Mouse (Mus musculus): ENCODE results near the gene Pfpl.

Pfpl gene

DNA sequence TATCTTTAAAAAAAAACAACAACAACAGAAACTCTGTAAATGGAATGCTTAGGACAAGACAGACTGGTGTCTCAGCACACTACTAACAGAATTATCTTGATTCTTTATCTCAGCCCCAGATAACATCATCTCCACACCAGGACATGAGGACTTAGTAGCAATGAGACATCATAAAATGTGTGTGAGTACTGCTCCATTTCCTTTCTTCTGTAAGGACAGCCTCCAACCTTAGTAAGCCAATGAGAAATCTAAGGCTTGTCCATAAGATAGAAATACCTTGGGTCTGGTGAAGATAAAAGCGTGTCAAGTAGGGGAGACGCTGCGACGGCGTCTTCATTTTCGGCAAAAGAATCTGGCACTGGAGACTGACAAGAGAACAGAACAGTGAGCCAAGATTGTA is at the start of gene Pfpl:
Gene Pfpl (plus strand): TSS at position 301 of the 400 bp plus-strand sequence.
- ATAC-seq (ENCODE audit: low TSS enrichment): no peak

- no peak for ATAC-seq (ENCODE audit: low TSS enrichment)
Measured at GRCm38 (mm10) chr19:12386979-12387378, 40.7 kb upstream of the Pfpl start, which contains the start of gene Olfr1440. Gene Olfr1440, plus strand, starts transcription at chr19:12387279.

GRCm38 (mm10) chr19:12413737-12414136 is 14.0 kb upstream of the Pfpl start:
- ATAC-seq (ENCODE audit: low TSS enrichment): peak; percentile 95

DNA sequence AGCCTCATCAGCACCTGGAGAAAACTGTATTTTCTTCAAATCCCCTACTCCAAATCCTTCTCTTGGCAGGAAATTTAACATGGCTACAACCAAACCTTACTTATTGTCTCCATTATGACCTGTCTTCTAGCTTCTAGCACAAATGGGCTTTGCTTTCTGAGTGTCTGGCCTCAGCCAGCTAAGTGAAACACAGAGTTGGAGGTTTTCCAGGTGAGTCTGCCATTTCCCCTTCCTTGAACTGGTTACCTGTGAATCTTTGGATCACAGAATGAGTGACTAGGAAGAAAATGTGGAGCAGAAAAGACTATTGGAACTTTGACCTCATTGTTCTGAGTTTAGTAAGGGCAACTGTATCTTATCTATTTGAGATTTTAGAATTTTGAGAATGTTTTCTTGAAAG is 10.3 kb upstream of the Pfpl start, which contains the start of gene Olfr1441:
Gene Olfr1441 (plus strand): TSS at position 73 of the 400 bp plus-strand sequence.
- ATAC-seq (ENCODE audit: low TSS enrichment): no peak

DNA sequence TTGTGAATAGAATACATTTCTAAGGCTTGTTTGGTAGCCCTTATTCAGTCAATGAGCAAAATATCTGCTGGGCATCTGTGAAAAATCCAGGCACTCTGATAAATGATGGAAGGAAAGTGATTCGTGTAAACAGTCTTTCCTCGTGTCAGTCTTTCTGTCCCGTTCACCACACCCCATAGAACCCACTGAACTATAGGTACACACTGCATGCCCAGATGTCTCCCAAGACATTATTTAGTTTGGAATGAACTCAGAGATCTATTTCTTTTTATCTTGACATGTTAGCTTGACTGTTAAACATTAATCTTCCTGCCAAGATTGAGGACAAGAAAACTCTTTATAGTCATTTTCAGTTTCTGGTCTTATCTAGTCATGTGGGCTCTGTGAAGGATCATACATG is 9.4 kb upstream of the Pfpl start:
- no peak for ATAC-seq (ENCODE audit: low TSS enrichment)

GRCm38 (mm10) chr19:12420555-12420954 is 7.2 kb upstream of the Pfpl start:
- ATAC-seq (ENCODE audit: low TSS enrichment): peak; percentile 95

DNA sequence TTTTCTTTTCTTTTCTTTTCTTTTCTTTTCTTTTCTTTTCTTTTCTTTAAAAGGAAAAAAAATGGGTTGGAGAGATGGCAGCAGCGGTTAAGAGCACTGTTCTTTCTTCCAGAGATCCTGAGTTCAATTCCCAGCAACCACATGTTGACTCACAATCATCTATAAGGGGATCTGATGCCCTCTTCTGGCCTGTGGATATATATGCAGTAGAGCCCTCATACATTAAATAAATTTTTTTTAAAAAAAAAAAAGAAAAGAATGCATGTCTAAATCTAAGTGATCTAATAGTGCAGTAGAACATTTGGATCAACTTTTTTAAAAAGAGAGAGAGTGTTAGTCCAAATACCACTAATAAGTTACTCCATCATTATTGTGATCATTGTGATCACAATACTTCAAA is 6.0 kb upstream of the Pfpl start:
- ATAC-seq (ENCODE audit: low TSS enrichment): no peak

- no peak for ATAC-seq (ENCODE audit: low TSS enrichment)
Measured at GRCm38 (mm10) chr19:12427101-12427500, 604 bp upstream of the Pfpl start.

DNA sequence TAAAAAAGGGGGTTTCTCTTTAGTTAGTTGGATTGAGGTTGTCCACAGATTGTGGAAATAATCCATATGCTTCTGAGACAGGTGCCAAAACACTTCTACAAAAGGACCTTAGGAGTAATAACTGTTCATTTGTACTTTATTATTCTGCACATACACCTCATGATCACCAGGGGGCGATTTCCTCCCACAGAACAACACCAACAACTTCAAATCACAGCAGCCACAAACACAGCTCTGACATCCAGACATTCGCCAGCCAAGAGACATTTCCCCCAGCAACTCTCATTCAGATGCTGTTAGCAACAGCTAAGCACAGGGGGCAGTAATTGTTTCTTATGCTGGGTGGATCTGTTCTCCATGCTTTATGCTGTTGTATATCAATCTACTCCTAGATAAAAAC is 5.3 kb downstream of the Pfpl start:
- ATAC-seq (ENCODE audit: low TSS enrichment): 0 out of 2 replicates have a peak, but pooled peaks have one; percentile 41

- no peak; the same call in 1 of the 2 replicates for ATAC-seq (ENCODE audit: low TSS enrichment)
Measured at GRCm38 (mm10) chr19:12435011-12435416, 7.3 kb downstream of the Pfpl start.

- ATAC-seq (ENCODE audit: low TSS enrichment): no peak
Measured at GRCm38 (mm10) chr19:12435750-12436524, 8.2 kb downstream of the Pfpl start.

GRCm38 (mm10) chr19:12439581-12439980 is 11.9 kb downstream of the Pfpl start:
- no peak for ATAC-seq (ENCODE audit: low TSS enrichment)

DNA sequence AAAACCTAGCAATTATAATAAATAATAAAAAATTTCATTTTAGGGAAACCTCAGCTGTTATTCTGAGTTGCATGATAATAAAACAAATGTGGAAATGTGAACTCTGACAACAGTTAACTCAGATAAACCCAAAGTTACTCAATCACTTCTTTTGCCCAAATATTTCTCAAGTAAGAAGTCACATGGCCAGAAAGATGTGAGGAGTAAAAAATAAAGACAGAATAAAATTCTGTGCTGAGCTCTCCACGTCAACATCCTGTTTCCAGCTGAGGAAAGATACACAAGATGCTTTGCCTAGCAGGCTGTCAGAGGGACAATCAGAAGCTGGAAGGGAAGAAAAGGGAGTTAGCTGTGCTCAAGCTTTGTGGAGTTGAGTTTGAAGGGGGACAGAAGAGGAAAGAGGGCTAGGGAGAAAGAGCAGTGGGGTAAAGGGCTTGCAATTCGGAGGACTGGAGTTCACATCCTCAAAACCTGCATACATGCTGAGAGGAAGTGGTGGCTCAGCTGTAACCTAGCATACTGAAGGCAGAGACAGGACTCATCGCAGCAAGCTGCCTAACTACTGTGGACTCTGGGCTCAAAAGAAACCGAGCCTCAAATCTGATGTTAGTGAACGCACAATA is 12.5 kb downstream of the Pfpl start:
- no peak for ATAC-seq (ENCODE audit: low TSS enrichment)

- ATAC-seq (ENCODE audit: low TSS enrichment): no peak
Measured at GRCm38 (mm10) chr19:12442560-12442959, 14.9 kb downstream of the Pfpl start.

DNA sequence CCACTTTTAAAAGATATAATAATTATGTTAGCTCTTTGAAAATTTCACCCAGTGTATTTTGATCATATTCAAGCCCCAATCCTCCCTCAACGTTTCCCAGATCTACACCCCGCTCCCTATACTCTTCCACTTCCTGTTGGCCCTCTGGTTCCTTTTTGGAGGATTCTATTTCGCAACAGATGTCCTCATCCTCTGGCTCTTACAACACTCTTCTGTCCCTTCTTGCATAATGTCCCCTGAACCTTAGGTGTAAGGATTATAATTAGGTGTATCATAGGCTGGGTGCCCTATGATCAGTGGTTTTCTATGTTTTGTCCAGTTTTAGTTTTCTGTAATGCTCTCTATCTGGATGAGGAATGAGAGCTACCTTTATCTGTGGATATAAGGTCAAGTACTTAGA is 17.3 kb downstream of the Pfpl start:
- ATAC-seq (ENCODE audit: low TSS enrichment): no peak

- ATAC-seq (ENCODE audit: low TSS enrichment): peak; percentile 84
Measured at GRCm38 (mm10) chr19:12457401-12458066, 29.8 kb downstream of the Pfpl start.

GRCm38 (mm10) chr19:12459516-12459915 is 31.8 kb downstream of the Pfpl start:
- no peak; the same call in 1 of the 2 replicates for ATAC-seq (ENCODE audit: low TSS enrichment)

GRCm38 (mm10) chr19:12460282-12461249 is 32.9 kb downstream of the Pfpl start, which contains the start of gene Mpeg1:
Gene Mpeg1, plus strand, starts transcription at chr19:12460779.
- no peak for ATAC-seq (ENCODE audit: low TSS enrichment)

- no peak for ATAC-seq (ENCODE audit: low TSS enrichment)
Measured at GRCm38 (mm10) chr19:12462851-12463721, 35.4 kb downstream of the Pfpl start.

GRCm38 (mm10) chr19:12463722-12464035 is 36.0 kb downstream of the Pfpl start:
- no peak for ATAC-seq (ENCODE audit: low TSS enrichment)
